Mouse (Mus musculus): ENCODE measurements at regions not wholly inside any gene's neighbourhood (a gene's known extent, or its start where the extent isn't known, plus 50 kb on each side); places are given as distances from the start of the nearest gene placed in this dataset.

- DNase-seq (ENCODE audit: low spot score): no peak
These were observed 460.2 kb upstream of the Mki67 start for GRCm38 (mm10) chr7:136176373-136176772.

DNA sequence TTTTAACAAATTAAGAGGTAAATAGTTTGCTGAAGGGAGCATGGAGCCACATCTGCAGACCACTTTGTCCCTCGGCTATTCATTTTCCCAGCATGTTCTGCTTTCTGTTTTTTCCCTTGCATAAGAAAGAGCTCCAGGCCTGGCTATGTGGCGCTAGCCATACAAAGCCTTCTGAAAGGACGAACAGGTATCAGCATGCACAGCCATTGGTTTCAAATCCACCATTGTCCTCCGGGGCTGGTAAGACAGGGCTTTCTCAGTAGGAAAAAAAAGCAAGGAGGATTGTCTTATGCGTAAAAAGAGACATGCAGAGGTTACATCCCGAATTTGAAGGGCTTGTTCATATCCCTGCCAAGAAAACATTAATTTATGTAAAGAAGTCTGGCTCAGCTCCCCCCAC, 464.8 kb upstream of the Mki67 start:
- no peak for DNase-seq (ENCODE audit: low spot score)

DNA sequence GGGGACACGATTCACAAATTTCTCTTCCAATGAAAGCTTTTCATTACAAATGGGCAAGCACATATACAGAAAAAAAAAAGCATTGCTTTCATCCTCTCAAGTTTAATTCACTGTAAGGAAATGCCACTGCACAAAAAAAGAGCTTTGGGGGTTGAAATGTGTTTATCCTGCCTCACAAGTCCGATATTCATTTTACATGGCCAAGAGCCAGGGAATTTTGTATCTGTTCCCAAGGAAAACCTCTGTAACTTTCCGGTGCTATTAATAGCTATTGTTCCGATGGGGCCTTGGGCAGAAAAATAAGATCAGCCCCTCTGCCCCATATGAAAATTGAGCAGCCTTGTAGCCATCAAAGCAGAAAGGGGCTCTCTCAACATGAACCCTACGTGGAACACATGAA, 465.9 kb upstream of the Mki67 start:
- DNase-seq (ENCODE audit: low spot score): no peak

- DNase-seq (ENCODE audit: low spot score): no peak
These were observed 480.4 kb upstream of the Mki67 start for GRCm38 (mm10) chr7:136196424-136197160.

DNA sequence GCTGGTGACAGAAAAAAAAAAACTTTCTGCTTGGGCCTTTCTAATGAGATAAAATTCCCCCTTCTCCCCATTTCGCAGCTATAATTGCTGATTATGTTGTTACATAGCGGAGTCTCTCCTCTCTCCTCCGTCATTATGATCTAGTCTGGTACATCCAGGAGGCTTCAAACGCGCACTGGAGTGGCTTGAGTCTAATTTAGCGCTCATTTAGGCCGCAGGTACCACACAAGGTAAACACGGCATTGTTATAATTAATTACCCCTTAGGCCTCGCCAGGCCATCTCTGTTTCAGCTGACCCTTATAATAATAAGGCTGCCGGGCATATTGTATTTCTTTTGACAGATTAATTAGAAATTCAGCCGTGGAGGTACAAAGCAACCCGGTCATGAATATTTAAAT, 492.7 kb upstream of the Mki67 start:
- no peak for DNase-seq (ENCODE audit: low spot score)

GRCm38 (mm10) chr7:136209299-136210171, 493.4 kb upstream of the Mki67 start:
- DNase-seq (ENCODE audit: low spot score): no peak

DNA sequence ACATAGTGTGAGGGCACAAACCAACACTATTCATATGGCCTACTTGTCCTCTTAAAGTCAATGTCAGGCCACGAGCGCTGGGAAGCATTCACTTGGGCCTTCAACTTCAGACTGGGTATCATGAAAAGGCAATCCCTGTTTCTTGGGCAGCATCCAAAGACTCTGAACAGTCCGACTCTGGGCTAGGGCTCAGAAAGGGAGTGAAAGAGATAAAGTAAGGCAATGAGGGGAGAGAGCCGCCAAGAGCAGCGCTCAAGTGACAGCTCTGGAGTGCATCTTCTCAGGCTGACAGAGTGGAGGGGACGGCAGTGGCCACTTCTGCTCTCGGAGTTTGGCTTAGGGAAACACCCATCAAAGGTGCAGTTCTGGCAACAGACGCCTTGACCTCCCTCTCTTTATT, 496.3 kb upstream of the Mki67 start:
- no peak for DNase-seq (ENCODE audit: low spot score)

DNA sequence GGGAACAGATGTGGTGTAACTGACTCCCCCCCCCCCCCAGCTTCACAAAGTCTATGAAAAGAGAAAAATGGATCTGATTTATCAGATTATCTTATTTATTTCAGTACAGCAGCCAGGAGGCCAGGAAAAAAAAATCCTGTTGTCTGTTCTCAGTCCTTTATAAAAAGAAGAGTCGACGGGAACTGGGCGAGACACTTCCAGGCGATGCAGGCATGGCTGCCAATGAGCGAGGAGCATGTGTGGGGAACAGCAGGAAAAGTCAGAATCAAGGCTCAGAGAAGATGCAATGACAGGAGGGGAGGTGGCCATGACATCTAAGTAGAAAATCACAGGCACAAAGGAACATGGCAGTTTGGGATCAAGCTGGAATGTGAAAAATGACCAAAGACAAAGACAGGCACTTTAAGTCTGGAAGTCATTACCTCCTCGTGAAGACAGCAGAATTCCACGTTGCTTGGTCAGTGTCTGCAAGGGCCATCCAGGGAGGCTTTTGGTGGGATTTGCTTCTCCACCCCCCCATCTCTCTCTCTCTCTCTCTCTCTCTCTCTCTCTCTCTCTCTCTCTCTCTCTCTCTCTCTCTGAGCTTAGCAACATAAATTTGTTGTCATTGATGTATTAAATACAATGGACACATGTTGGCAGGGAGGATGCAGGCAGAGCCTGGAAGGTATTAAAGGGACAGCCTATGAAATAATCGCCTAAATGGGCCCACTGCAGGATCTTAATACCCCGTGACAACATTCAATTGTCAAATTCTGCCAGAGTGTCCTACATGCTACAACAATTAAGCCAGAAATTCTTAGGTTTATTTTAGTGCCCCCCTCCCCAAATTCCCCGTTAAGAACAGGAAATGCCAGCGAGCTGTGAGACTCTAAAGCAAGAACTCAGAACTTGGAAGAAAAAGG, 497.1 kb upstream of the Mki67 start:
- DNase-seq (ENCODE audit: low spot score): no peak

- no peak for DNase-seq (ENCODE audit: low spot score)
These were observed 497.8 kb upstream of the Mki67 start for GRCm38 (mm10) chr7:136213962-136214308.

GRCm38 (mm10) chr7:136214415-136214814, 498.3 kb upstream of the Mki67 start:
- no peak for DNase-seq (ENCODE audit: low spot score)

DNA sequence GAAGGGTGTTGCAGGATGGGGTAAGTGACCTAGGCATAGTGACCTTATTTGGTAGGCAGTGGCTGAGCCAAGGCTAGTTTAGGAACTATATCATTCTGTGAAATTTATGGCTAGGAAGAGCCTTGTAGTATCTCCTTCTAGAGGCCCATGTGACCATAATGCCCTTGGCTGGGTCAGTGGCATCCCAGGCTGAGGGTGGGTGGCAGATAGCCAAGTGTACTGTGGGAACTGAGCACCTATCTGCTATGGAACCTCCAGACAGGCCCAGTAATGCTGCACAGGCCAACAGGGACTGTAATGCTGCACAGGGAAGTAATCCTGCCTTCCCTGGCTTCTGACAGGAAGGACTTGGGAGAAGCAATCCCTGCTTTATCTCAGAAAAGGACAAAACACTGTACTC, 500.6 kb upstream of the Mki67 start:
- no peak for DNase-seq (ENCODE audit: low spot score)

GRCm38 (mm10) chr7:136219564-136220244, 503.5 kb upstream of the Mki67 start:
- no peak for DNase-seq (ENCODE audit: low spot score)

GRCm38 (mm10) chr7:136220245-136221167, 504.3 kb upstream of the Mki67 start:
- DNase-seq (ENCODE audit: low spot score): no peak

- DNase-seq (ENCODE audit: low spot score): no peak
These were observed 505.5 kb upstream of the Mki67 start for GRCm38 (mm10) chr7:136221620-136222019.

- DNase-seq (ENCODE audit: low spot score): no peak
These were observed 509.9 kb upstream of the Mki67 start for GRCm38 (mm10) chr7:136226031-136226430.

- DNase-seq (ENCODE audit: low spot score): no peak
These were observed 512.2 kb upstream of the Mki67 start for GRCm38 (mm10) chr7:136228331-136228730.

- no peak for DNase-seq (ENCODE audit: low spot score)
These were observed 513.4 kb upstream of the Mki67 start for GRCm38 (mm10) chr7:136229592-136229991.

- no peak for DNase-seq (ENCODE audit: low spot score)
These were observed 516.0 kb upstream of the Mki67 start for GRCm38 (mm10) chr7:136232177-136232576.

GRCm38 (mm10) chr7:136235563-136235962, 519.4 kb upstream of the Mki67 start:
- DNase-seq (ENCODE audit: low spot score): no peak

GRCm38 (mm10) chr7:136236391-136236790, 520.2 kb upstream of the Mki67 start:
- no peak for DNase-seq (ENCODE audit: low spot score)

- no peak for DNase-seq (ENCODE audit: low spot score)
These were observed 549.5 kb upstream of the Mki67 start for GRCm38 (mm10) chr7:136265691-136266090.
